Mouse (Mus musculus): ENCODE results near the gene Hyal2. TPM values are rescaled to one million over a fixed set of nuclear protein-coding genes. Genes with fewer than 3 reads are reported as not detected.

The Hyal2 gene
- polyA plus RNA-seq, 1 experiment: 213 TPM

DNA sequence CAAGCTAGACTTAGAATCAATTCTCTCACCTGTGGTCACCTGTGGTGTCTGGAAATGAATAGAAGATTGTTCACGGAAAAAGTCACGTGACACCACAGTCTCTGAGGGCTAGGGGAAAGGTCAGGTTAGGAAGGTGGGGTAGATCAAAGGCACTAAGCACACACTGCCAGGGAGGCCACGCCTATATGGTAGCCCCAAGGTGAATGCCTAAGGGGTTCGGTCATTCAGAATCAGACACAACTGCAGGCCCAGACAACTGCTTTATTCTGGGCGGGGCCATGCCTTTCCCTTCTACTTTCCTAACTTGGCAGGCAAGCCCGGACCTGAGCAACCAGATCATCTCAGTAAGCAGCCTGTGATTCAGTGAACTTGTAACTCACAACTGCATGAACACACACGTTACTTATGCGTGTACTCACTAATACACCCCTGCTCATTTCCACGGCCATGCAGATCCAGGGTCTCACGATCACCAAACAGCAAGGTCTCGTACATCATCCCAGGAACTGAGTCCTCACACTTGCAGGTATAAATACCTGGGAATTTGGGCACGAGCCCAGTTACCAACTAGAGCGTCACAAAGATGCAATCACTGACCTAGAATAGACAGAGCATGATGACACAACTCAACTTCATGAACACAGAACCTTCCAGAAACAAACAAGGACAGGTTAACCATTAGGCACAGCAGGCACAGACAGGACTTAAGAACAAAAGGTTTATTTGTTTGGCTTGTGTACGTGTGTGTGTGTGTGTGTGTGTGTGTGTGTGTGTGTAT lies 8.0 kb downstream of the Hyal2 start:
- TF ChIP-seq CTCF (IDR thresholded peaks at IDR 0.05; ENCODE audit: extremely low read depth, insufficient read length, insufficient replicate concordance, low read depth, low read length) (no peak), POLR2A (IDR thresholded peaks at IDR 0.05; ENCODE audit: low read depth, low read length) (no peak)
- 23% methylated on average over 14 of the region's 14 CpGs for WGBS
- H3K27me3 ChIP-seq (ENCODE audit: control insufficient read depth, insufficient read depth, low read length): no peaks in the 10 kb centered on the region
- H3K4me3 ChIP-seq (ENCODE audit: low read depth, low read length): no peak overlapping the region
- peaks cover 31% of the 10 kb centered on the region for H3K4me1 ChIP-seq (ENCODE audit: control insufficient read depth, insufficient read depth, insufficient read length, low read length)
- H3K36me3 ChIP-seq (ENCODE audit: control insufficient read depth, insufficient read depth, low read length): peaks cover 13% of the 10 kb centered on the region
- peak overlapping the region; percentile 89 for H3K27ac ChIP-seq (ENCODE audit: insufficient read depth, low read depth, low read length)

DNA sequence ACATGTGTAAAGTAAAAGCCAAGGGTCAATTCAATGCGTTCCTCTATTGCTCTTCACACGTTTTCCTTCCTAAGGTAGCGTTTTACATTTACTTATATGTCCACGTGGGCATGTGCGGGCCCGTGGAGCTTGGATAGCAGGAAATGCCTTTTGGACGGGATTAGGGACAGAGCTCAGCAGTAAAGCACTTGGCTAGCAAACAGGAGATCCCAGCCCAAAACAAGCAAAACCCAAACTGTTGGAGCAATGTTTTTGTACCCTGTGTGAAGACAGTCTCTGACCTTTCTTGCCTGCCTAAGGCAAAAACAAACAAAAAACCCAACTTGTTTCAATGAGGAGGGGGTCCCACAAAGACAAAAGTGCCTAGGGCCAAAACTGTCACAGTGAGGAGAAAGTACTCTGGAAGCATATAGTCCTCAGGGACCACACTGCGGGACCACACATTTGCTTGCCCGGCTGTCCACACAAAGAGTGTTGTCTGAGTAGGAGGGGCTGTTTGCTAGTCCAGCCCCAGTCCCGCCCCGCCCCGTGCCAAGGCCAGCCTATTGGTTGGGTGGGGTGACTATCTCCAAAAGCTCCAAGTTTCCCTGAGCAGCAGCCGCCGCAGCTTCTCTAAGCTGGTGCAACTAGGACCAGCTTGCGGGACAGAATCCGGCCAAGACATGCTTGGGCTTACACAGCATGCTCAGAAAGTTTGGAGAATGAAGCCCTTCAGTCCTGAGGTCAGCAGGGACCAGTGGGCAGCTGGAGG lies 8.8 kb downstream of the Hyal2 start, which contains the start of gene Hyal1:
Gene Hyal1, plus strand, starts transcription at position 571 of the 751 bp plus-strand sequence.
- peaks cover 30% of the 10 kb centered on the region for H3K4me1 ChIP-seq (ENCODE audit: control insufficient read depth, insufficient read depth, insufficient read length, low read length)
- no peaks in the 10 kb centered on the region for H3K27me3 ChIP-seq (ENCODE audit: control insufficient read depth, insufficient read depth, low read length)
- TF ChIP-seq CTCF (IDR thresholded peaks at IDR 0.05; ENCODE audit: extremely low read depth, insufficient read length, insufficient replicate concordance, low read depth, low read length) (no peak), POLR2A (IDR thresholded peaks at IDR 0.05; ENCODE audit: low read depth, low read length) (peak; percentile 46; the same call in 1 of the 2 replicates)
- peak within 1 kb of the TSS; percentile 89 for H3K27ac ChIP-seq (ENCODE audit: insufficient read depth, low read depth, low read length)
- 11% methylated on average over 16 of the region's 16 CpGs for WGBS
- peaks cover 13% of the 10 kb centered on the region for H3K36me3 ChIP-seq (ENCODE audit: control insufficient read depth, insufficient read depth, low read length)
- H3K4me3 ChIP-seq (ENCODE audit: low read depth, low read length): peak within 1 kb of the TSS; percentile 56

DNA sequence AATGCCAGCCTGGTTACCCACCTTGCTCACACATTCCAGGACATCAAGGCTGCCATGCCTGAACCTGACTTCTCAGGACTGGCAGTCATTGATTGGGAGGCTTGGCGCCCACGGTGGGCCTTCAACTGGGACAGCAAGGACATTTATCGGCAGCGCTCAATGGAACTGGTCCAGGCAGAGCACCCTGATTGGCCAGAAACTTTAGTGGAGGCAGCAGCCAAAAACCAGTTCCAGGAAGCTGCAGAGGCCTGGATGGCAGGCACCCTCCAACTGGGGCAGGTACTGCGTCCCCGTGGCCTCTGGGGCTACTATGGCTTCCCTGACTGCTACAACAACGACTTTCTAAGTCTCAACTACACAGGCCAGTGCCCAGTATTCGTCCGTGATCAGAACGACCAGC lies 10.1 kb downstream of the Hyal2 start:
- Histone ChIP-seq H3K36me3 (ENCODE audit: control insufficient read depth, insufficient read depth, low read length) (peaks cover 4% of the 10 kb centered on the region), H3K27ac (ENCODE audit: insufficient read depth, low read depth, low read length) (no peak overlapping the region), H3K27me3 (ENCODE audit: control insufficient read depth, insufficient read depth, low read length) (no peaks in the 10 kb centered on the region), H3K4me3 (ENCODE audit: low read depth, low read length) (no peak overlapping the region), H3K4me1 (ENCODE audit: control insufficient read depth, insufficient read depth, insufficient read length, low read length) (peaks cover 28% of the 10 kb centered on the region; the same call in 1 of the 2 replicates)
- 89% methylated on average over 10 of the region's 10 CpGs for WGBS
- no peak for TF ChIP-seq POLR2A (IDR thresholded peaks at IDR 0.05; ENCODE audit: low read depth, low read length)
- TF ChIP-seq CTCF (IDR thresholded peaks at IDR 0.05; ENCODE audit: extremely low read depth, insufficient read length, insufficient replicate concordance, low read depth, low read length): no peak

DNA sequence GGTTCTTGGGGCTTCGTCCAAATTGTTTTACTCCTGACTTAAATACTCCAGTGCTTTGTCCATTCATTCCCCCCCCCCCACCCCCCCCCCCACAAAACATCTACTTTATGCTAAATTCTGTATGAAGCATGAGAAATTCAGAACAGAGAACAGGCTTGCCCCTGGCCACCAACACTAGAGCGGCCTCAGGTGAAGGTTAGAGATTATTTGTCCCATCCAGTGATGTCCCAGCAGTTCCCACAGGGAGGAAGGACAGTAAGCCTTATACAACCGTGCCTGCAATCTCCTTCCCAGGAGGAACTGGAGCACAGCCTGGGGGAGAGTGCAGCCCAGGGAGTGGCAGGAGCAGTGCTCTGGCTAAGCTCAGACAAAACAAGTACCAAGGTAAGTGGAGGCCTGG lies 10.8 kb downstream of the Hyal2 start, which contains the start of gene Naa80:
Gene Naa80, plus strand, starts transcription at position 301 of the 400 bp plus-strand sequence.
- Histone ChIP-seq H3K27ac (ENCODE audit: insufficient read depth, low read depth, low read length) (no peak within 1 kb of the TSS), H3K4me1 (ENCODE audit: control insufficient read depth, insufficient read depth, insufficient read length, low read length) (peaks cover 28% of the 10 kb centered on the region; the same call in 1 of the 2 replicates)
- no peak for TF ChIP-seq POLR2A (IDR thresholded peaks at IDR 0.05; ENCODE audit: low read depth, low read length)
- no peak for TF ChIP-seq CTCF (IDR thresholded peaks at IDR 0.05; ENCODE audit: extremely low read depth, insufficient read length, insufficient replicate concordance, low read depth, low read length)

DNA sequence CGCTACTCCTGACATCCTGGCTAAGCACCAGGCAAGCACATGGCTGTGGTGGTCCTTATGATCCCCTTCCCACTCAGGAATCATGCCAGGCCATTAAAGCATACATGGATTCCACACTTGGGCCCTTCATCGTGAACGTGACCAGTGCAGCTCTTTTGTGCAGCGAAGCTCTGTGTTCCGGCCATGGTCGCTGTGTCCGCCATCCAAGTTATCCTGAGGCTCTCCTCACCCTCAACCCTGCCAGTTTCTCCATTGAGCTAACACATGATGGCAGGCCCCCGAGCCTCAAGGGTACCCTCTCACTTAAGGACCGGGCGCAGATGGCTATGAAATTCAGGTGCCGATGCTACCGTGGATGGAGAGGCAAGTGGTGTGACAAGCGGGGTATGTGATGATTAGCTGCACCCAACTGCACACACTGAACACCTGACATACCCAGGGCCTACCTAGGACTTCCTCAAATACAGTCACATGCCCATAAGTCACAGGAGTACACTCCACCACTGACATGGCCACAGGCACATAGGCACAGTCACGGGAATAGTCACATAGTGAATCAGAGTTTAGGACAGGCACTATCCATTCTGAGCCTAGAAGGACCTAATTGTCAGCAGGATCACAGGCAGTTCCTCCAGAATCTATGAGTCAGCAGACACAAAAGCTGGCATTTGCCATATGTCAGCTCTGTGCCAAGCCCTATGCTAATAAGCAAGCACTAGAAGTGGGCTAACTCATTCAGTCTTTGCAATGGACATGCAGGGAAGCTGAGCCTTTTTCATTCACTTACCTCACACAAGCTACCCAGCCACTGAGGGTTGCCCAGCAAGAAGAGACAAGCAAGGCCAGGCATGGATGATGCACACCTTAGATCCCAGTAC lies 11.5 kb downstream of the Hyal2 start:
- WGBS: 96% methylated on average over 14 of the region's 14 CpGs
- H3K4me1 ChIP-seq (ENCODE audit: control insufficient read depth, insufficient read depth, insufficient read length, low read length): peaks cover 28% of the 10 kb centered on the region; the same call in 1 of the 2 replicates
- TF ChIP-seq POLR2A (IDR thresholded peaks at IDR 0.05; ENCODE audit: low read depth, low read length): no peak
- TF ChIP-seq CTCF (IDR thresholded peaks at IDR 0.05; ENCODE audit: extremely low read depth, insufficient read length, insufficient replicate concordance, low read depth, low read length): no peak
- no peak overlapping the region for H3K27ac ChIP-seq (ENCODE audit: insufficient read depth, low read depth, low read length)
- no peak overlapping the region for H3K4me3 ChIP-seq (ENCODE audit: low read depth, low read length)
- 0 out of 2 replicates have a peak, but pooled peaks cover 4% of the 10 kb centered on the region for H3K36me3 ChIP-seq (ENCODE audit: control insufficient read depth, insufficient read depth, low read length)
- H3K27me3 ChIP-seq (ENCODE audit: control insufficient read depth, insufficient read depth, low read length): no peaks in the 10 kb centered on the region

More for the DNA sequence above, 10.8 kb downstream of the Hyal2 start, which contains the start of gene Naa80:
- H3K36me3 ChIP-seq (ENCODE audit: control insufficient read depth, insufficient read depth, low read length): 0 out of 2 replicates have a peak, but pooled peaks cover 4% of the 10 kb centered on the region
- 78% methylated on average over 3 of the region's 3 CpGs for WGBS
- H3K27me3 ChIP-seq (ENCODE audit: control insufficient read depth, insufficient read depth, low read length): no peaks in the 10 kb centered on the region
- H3K4me3 ChIP-seq (ENCODE audit: low read depth, low read length): no peak within 1 kb of the TSS

DNA sequence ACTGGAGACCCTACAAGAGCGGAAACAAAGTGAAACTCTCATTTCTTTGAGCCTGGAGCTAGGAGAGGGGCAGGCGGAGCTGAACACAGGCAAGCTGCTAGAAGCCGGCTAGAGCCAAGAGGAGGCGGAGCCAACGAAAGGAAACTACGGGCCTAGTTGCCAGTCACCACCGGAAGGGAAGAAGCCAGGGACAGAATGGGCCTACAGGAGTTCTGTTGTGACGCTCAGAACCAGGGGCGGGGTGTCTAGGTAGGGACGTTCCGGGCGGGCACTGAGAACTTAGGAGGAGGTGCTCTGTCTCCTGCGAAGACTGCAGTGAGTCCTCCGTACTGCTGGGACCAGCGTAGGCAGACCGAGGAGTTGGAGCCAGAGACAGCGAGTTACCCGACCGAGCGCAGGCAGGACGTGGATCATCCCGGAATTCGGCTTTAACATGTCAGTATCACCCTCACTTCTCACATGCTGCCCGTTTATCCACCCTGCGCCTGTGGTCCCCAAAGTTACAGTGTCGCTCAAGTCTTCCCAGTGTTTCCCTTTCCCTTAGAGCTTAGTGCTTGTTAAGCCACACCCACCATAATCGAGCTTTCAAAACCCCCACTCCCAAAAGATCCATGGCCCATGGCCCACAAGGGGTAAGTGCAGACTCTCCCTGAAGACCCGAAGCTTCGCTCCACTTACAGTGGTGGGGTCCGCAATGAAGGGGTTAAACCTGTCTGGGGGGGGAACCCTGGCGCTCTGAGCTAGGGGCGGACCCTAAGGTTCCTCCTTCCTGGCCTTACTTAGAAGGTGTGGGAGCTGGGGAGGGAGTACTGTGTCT lies 13.0 kb downstream of the Hyal2 start, which contains the start of gene Hyal3:
Gene Hyal3, plus strand, starts transcription at position 318 of the 817 bp plus-strand sequence.
- no peaks in the 10 kb centered on the region for H3K27me3 ChIP-seq (ENCODE audit: control insufficient read depth, insufficient read depth, low read length)
- peaks cover 23% of the 10 kb centered on the region; the same call in 1 of the 2 replicates for H3K4me1 ChIP-seq (ENCODE audit: control insufficient read depth, insufficient read depth, insufficient read length, low read length)
- WGBS: under 1% methylated on average over 32 of the region's 32 CpGs
- TF ChIP-seq CTCF (IDR thresholded peaks at IDR 0.05; ENCODE audit: extremely low read depth, insufficient read length, insufficient replicate concordance, low read depth, low read length) (no peak), POLR2A (IDR thresholded peaks at IDR 0.05; ENCODE audit: low read depth, low read length) (peak; percentile 93; the same call in 1 of the 2 replicates)
- 0 out of 2 replicates have a peak, but pooled peaks cover 4% of the 10 kb centered on the region for H3K36me3 ChIP-seq (ENCODE audit: control insufficient read depth, insufficient read depth, low read length)
- peak within 1 kb of the TSS; percentile 91 for H3K27ac ChIP-seq (ENCODE audit: insufficient read depth, low read depth, low read length)
- peak within 1 kb of the TSS; percentile 71 for H3K4me3 ChIP-seq (ENCODE audit: low read depth, low read length)
